Comparison of ENCODE assay signal across 10 mouse cellular contexts in genomic region chr10:128127497-128127896, GRCm38 (mm10).
"Had no signal": no experiment of that assay in that cellular context is flagged by ENCODE, and none has a peak within 500 bp of the region (broad histone marks: within the 10 kb centered on the region; RNA-seq: fewer than 3 reads in every experiment).

No protein-coding gene starts in this region.

- H3K4me1 ChIP-seq: neural tube, embryonic 15.5 days had no signal

- H3K27me3 ChIP-seq: liver, embryonic 15.5 days; neural tube, embryonic 15.5 days had no signal

- DNase-seq: kidney, adult 9 months; kidney, postnatal 10 days; lung, adult 2 months; right cerebral cortex, adult 18-20 months; right cerebral cortex, postnatal 25 days; thymus, postnatal 4 days had no signal

- H3K9ac ChIP-seq: liver, embryonic 15.5 days; neural tube, embryonic 15.5 days had no signal

- H3K4me3 ChIP-seq: layer of hippocampus, adult 2 months; liver, embryonic 15.5 days; neural tube, embryonic 15.5 days had no signal

- H3K4me2 ChIP-seq: liver, embryonic 11.5 days; liver, embryonic 15.5 days; neural tube, embryonic 15.5 days had no signal

- H3K9me3 ChIP-seq: liver, embryonic 15.5 days; neural tube, embryonic 15.5 days had no signal

- H3K27ac ChIP-seq: layer of hippocampus, adult 2 months; liver, embryonic 15.5 days; neural tube, embryonic 15.5 days had no signal
